Comparison of ENCODE assay signal across 23 mouse cellular contexts in genomic region chr14:73132731-73133130, GRCm38 (mm10). TPM values are rescaled to one million over a fixed set of nuclear protein-coding genes. Genes with fewer than 3 reads are reported as not detected.
DNase-seq lines count a peak whose midpoint lies in the region; ATAC-seq and TF ChIP-seq lines count a peak whose summit lies in the region.
"Had no signal": no experiment of that assay in that cellular context is flagged by ENCODE, and none has a peak within 500 bp of the region (broad histone marks: within the 10 kb centered on the region; RNA-seq: fewer than 3 reads in every experiment).

No protein-coding gene starts in this region.

- WGBS in liver, adult 2 months, result 70% methylated on average over 4 of the region's 4 CpGs
- 46% methylated on average over 4 of the region's 4 CpGs for WGBS in liver, embryonic 12.5 days (ENCODE audit: insufficient replicate concordance)

- TF ChIP-seq CTCF in liver, adult 2 months (IDR thresholded peaks at IDR 0.05; ENCODE audit: low read depth, low read length), result no peak

- no peaks in the 10 kb centered on the region for H3K79me2 ChIP-seq in liver, adult 2 months (ENCODE audit: control insufficient read depth, insufficient read depth, low read length)

- no peaks in the 10 kb centered on the region for H3K27me3 ChIP-seq in liver, adult 2 months (ENCODE audit: control insufficient read depth, insufficient read depth, low read length)
- no peaks in the 10 kb centered on the region for H3K27me3 ChIP-seq in liver, embryonic 12.5 days (replicated peaks)
- H3K27me3 ChIP-seq: embryonic facial prominence, embryonic 15.5 days; heart, embryonic 12.5 days had no signal

- peak overlapping the region; percentile 46; the same call in 1 of the 2 replicates for H3K27ac ChIP-seq in liver, adult 2 months (replicated peaks; ENCODE audit: insufficient read depth, low read depth, low read length)
- no peak overlapping the region for H3K27ac ChIP-seq in liver, embryonic 12.5 days
- H3K27ac ChIP-seq: embryonic facial prominence, embryonic 15.5 days; forebrain, embryonic 10.5 days; hindbrain, embryonic 10.5 days; hindbrain, embryonic 14.5 days had no signal

- no peak for ATAC-seq in cerebellum, adult (ENCODE audit: insufficient number of reproducible peaks, low FRiP score, low TSS enrichment)
- no peak for ATAC-seq in liver, embryonic 12.5 days
- ATAC-seq: CD4-positive, CD25-positive, alpha-beta regulatory T cell, adult 4 months; forebrain, embryonic 14.5 days had no signal

- peak; percentile 31 to 33 for DNase-seq in cerebellum, postnatal 10 days
- DNase-seq in liver, adult 2 months (ENCODE audit: extremely low read depth, low read depth, low spot score), result peak; percentile 48
- peak; percentile 35 for DNase-seq in ovary, adult 18-20 months (ENCODE audit: low spot score)
- DNase-seq in ovary, postnatal 14 days (ENCODE audit: low spot score), result no peak
- DNase-seq in testis, postnatal 14 days (ENCODE audit: low spot score), result no peak
- DNase-seq: adrenal gland, postnatal 14 days; B cell, adult 2 months; cerebellum, adult 2 months; cerebellum, postnatal 14 days; embryo, embryonic 11 days; gastrocnemius, postnatal 36 days; heart, adult 2 months had no signal

- peaks cover 27% of the 10 kb centered on the region for H3K4me1 ChIP-seq in liver, adult 2 months (ENCODE audit: control insufficient read depth, insufficient read depth, low read length)
- H3K4me1 ChIP-seq in liver, embryonic 12.5 days, result peaks cover 5% of the 10 kb centered on the region; the same call in 1 of the 2 replicates
- H3K4me1 ChIP-seq: embryonic facial prominence, embryonic 15.5 days; forebrain, embryonic 10.5 days; heart, embryonic 12.5 days had no signal

- H3K9me3 ChIP-seq in liver, embryonic 12.5 days (replicated peaks), result no peaks in the 10 kb centered on the region
- H3K9me3 ChIP-seq: embryonic facial prominence, embryonic 15.5 days; forebrain, embryonic 10.5 days; G1E; heart, embryonic 12.5 days; hindbrain, embryonic 10.5 days had no signal

- no peak for TF ChIP-seq POLR2A in liver, adult 2 months (IDR thresholded peaks at IDR 0.05; ENCODE audit: extremely low read depth, insufficient read depth, low read length)

- H3K9ac ChIP-seq in liver, adult 2 months (ENCODE audit: low read depth, low read length), result no peak overlapping the region
- no peak overlapping the region for H3K9ac ChIP-seq in liver, embryonic 12.5 days
- H3K9ac ChIP-seq: embryonic facial prominence, embryonic 15.5 days; heart, embryonic 12.5 days; hindbrain, embryonic 14.5 days had no signal

- H3K36me3 ChIP-seq in liver, adult 2 months (ENCODE audit: control insufficient read depth, insufficient read depth, low read length), result no peaks in the 10 kb centered on the region
- H3K36me3 ChIP-seq in liver, embryonic 12.5 days, result no peaks in the 10 kb centered on the region
- H3K36me3 ChIP-seq: embryonic facial prominence, embryonic 15.5 days; forebrain, embryonic 10.5 days; G1E; heart, embryonic 12.5 days; hindbrain, embryonic 10.5 days had no signal

- no peak overlapping the region for H3K4me2 ChIP-seq in liver, embryonic 12.5 days
- H3K4me2 ChIP-seq: embryonic facial prominence, embryonic 15.5 days; heart, embryonic 12.5 days; hindbrain, embryonic 14.5 days had no signal

- no peak overlapping the region for H3K4me3 ChIP-seq in liver, adult 2 months (ENCODE audit: insufficient read depth, low read depth, low read length)
- no peak overlapping the region for H3K4me3 ChIP-seq in liver, embryonic 12.5 days
- H3K4me3 ChIP-seq: embryonic facial prominence, embryonic 15.5 days; erythroblast, embryonic 14.5 days; forebrain, embryonic 10.5 days; heart, adult 2 months; heart, embryonic 12.5 days; hindbrain, embryonic 10.5 days had no signal

RNA-seq across cellular contexts. Expression of gene Rcbtb2, which starts 9.9 kb away (rescaled TPM):
- total RNA-seq in liver, adult 2 months (2014; rRNA removed), result 30.3 and 32.6 TPM in 2 replicates
- polyA plus RNA-seq in liver, adult 2 months (2012; rRNA removed), result 26.0 and 28.0 TPM in 2 replicates
- 27.9 and 28.9 TPM in 2 replicates for polyA plus RNA-seq in liver, embryonic 12.5 days (2016; fragmentation: Nextera tagmentation; extraction: Ambion mirVana)

Comparison
In these comparisons a context has a peak if more than half of its experiments do, and no peak if none do; other contexts are left out.
1. DNase-seq: peak in cerebellum, postnatal 10 days (2 of 2), liver, adult 2 months (single experiment) and ovary, adult 18-20 months (single experiment); none in ovary, postnatal 14 days (single experiment) and testis, postnatal 14 days (single experiment).